Mouse (Mus musculus): ENCODE data around the gene Gm42674. TPM values are rescaled to one million over a fixed set of nuclear protein-coding genes. Genes with fewer than 3 reads are reported as not detected.
A peak's percentile ranks its signal among the peaks of the same experiment; 100 is the strongest.

Gene Gm42674
- polyA plus RNA-seq, 1 experiment from 2014 or later = not detected

DNA sequence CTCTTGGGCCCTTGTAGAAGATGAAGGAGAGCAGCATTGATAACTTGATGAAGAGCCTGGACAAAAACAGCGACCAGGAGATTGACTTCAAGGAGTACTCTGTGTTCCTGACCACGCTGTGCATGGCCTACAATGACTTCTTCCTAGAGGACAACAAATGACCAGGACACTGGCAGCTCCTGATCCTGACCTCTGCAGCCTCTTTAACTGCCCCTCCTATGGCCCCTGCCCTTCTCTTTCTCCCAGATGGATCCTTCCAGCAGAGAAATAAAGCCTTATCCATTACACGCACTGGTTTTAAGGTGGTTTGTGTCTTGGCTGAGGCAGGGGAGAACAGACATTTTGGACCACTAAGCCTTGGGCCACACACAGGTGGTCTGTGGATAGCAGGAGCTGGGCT lies 9.8 kb downstream of the Gm42674 start:
- WGBS = 88% methylated on average over 3 of the region's 3 CpGs
- H3K9me3 ChIP-seq = no peaks in the 10 kb centered on the region
- H3K4me2 ChIP-seq = no peak overlapping the region
- no peak overlapping the region for H3K4me3 ChIP-seq (replicated peaks)
- H3K4me1 ChIP-seq (replicated peaks) = peaks cover 17% of the 10 kb centered on the region
- no peaks in the 10 kb centered on the region for H3K27me3 ChIP-seq
- H3K27ac ChIP-seq = no peak overlapping the region
- no peaks in the 10 kb centered on the region for H3K36me3 ChIP-seq
- ATAC-seq (ENCODE audit: insufficient number of reproducible peaks, insufficient read depth, low FRiP score, low TSS enrichment, low read depth) = no peak
- no peak overlapping the region for H3K9ac ChIP-seq (replicated peaks)

DNA sequence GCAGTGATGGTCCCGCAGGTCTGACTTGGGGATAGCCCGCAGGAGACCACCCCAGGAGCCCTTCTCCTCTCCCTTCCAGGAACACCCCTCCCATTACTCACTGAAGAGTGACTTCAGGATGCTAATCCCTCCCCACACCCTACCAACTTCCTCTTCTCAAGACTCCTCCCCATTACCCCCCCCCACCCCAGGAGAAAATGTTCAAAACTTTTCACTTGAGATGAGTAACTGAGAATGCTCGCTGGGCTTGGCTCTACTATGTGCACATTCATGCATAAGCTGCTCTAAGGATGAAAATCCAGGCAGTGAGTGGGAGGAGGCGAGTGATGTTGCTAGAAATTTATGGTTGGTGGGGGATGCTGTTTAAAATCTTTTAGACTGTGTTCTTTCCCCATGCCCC lies 10.4 kb downstream of the Gm42674 start:
- H3K4me3 ChIP-seq (replicated peaks) = no peak overlapping the region
- ATAC-seq (ENCODE audit: insufficient number of reproducible peaks, insufficient read depth, low FRiP score, low TSS enrichment, low read depth) = no peak

DNA sequence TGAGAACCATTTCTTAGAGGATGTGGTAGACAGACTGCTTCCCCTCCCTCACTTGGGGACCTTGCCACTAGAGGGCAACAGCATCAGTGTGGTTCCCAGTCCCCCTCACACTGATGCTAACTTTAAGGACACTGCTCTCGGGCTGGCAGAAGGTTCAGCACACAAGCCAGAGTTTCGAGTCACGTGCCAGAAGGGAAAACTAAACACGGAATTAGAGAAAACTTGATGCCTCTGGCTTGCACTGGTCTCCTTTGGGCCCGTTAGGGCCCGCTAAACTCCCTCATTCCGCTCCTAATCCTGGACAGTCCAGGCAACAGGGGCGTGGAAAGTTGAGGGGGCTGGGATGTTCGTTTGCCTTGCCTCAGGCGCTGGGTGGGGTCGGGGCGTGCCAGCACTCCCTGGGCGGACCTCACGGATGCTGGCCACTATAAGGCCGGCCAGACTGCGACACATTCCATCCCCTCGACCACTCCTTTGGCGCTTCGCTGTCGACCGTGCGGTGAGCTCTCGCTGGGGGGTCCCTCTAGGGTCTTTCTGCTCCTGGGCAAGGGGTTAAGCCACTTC lies 11.1 kb downstream of the Gm42674 start, which contains the start of gene S100a6:
TSS of gene S100a6 (plus strand) at position 155 of the 564 bp plus-strand sequence.
- ATAC-seq (ENCODE audit: insufficient number of reproducible peaks, insufficient read depth, low FRiP score, low TSS enrichment, low read depth) = peak; percentile 77; the same call in 1 of the 2 replicates
- Histone ChIP-seq H3K4me1 (replicated peaks) (peaks cover 17% of the 10 kb centered on the region), H3K4me2 (peak within 1 kb of the TSS; percentile 78), H3K27ac (no peak within 1 kb of the TSS), H3K27me3 (no peaks in the 10 kb centered on the region), H3K9me3 (0 out of 2 replicates have a peak, but pooled peaks cover 2% of the 10 kb centered on the region), H3K4me3 (replicated peaks) (peak within 1 kb of the TSS; percentile 42), H3K9ac (replicated peaks) (peak within 1 kb of the TSS; percentile 48), H3K36me3 (no peaks in the 10 kb centered on the region)
- under 1% methylated on average over 23 of the region's 23 CpGs for WGBS

More for the DNA sequence above, 10.4 kb downstream of the Gm42674 start:
- Histone ChIP-seq H3K9ac (replicated peaks) (no peak overlapping the region), H3K4me2 (no peak overlapping the region), H3K36me3 (no peaks in the 10 kb centered on the region), H3K27me3 (no peaks in the 10 kb centered on the region), H3K27ac (no peak overlapping the region), H3K4me1 (replicated peaks) (peaks cover 17% of the 10 kb centered on the region), H3K9me3 (no peaks in the 10 kb centered on the region)
- WGBS = 66% methylated on average over 4 of the region's 4 CpGs

DNA sequence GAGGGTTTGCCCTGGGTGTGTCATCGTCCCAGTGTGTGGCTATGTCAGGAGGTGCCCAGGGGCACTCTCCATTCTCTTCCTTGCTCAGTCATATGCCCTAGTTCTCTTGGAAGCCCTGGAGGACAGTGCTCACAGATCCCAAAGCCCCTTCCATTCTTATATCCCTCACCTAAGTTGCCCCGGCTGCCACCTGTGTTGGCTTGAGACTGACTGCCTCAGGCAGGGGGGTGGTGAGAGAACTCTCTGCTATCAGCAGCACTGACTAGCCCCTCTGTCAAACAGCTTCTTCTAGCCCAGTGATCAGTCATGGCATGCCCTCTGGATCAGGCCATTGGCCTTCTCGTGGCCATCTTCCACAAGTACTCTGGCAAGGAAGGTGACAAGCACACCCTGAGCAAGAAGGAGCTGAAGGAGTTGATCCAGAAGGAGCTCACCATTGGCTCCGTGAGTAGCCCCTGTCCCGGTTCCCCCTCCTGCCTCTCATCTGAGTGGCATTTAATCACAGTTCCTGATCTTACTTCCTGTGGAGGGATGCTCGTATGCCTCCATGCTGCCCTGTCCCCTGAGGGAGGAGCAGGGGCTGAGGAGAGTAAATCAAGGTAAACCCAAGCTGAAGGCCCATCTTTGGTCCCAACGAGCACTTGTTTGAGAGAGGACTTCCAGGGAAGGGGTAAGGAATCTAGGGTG lies 11.9 kb downstream of the Gm42674 start:
- Histone ChIP-seq H3K4me3 (replicated peaks) (peak overlapping the region; percentile 42), H3K27me3 (no peaks in the 10 kb centered on the region), H3K9me3 (0 out of 2 replicates have a peak, but pooled peaks cover 2% of the 10 kb centered on the region), H3K9ac (replicated peaks) (no peak overlapping the region), H3K36me3 (no peaks in the 10 kb centered on the region), H3K4me1 (replicated peaks) (peaks cover 17% of the 10 kb centered on the region), H3K4me2 (peak overlapping the region; percentile 78), H3K27ac (no peak overlapping the region)
- ATAC-seq (ENCODE audit: insufficient number of reproducible peaks, insufficient read depth, low FRiP score, low TSS enrichment, low read depth) = no peak; the same call in 1 of the 2 replicates
- 60% methylated on average over 7 of the region's 7 CpGs for WGBS

DNA sequence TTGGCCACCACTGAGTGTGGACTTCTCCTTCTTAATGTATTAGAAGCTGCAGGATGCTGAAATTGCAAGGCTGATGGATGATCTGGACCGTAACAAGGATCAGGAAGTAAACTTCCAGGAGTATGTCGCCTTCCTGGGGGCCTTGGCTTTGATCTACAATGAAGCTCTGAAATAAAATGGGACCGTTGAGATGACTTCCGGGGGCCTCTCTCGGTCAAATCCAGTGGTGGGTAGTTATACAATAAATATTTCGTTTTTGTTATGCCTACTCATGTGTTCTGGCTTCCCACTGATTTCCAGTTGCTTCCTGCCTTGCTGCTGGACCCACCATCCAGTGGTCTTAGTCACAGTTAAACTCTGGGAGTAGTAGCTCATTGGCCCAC lies 12.4 kb downstream of the Gm42674 start:
- Histone ChIP-seq H3K27me3 (no peaks in the 10 kb centered on the region), H3K36me3 (no peaks in the 10 kb centered on the region), H3K4me1 (replicated peaks) (peaks cover 17% of the 10 kb centered on the region), H3K9ac (replicated peaks) (no peak overlapping the region), H3K27ac (no peak overlapping the region), H3K4me2 (no peak overlapping the region), H3K9me3 (0 out of 2 replicates have a peak, but pooled peaks cover 2% of the 10 kb centered on the region), H3K4me3 (replicated peaks) (no peak overlapping the region)
- ATAC-seq (ENCODE audit: insufficient number of reproducible peaks, insufficient read depth, low FRiP score, low TSS enrichment, low read depth) = no peak
- WGBS = 83% methylated on average over 6 of the region's 6 CpGs

DNA sequence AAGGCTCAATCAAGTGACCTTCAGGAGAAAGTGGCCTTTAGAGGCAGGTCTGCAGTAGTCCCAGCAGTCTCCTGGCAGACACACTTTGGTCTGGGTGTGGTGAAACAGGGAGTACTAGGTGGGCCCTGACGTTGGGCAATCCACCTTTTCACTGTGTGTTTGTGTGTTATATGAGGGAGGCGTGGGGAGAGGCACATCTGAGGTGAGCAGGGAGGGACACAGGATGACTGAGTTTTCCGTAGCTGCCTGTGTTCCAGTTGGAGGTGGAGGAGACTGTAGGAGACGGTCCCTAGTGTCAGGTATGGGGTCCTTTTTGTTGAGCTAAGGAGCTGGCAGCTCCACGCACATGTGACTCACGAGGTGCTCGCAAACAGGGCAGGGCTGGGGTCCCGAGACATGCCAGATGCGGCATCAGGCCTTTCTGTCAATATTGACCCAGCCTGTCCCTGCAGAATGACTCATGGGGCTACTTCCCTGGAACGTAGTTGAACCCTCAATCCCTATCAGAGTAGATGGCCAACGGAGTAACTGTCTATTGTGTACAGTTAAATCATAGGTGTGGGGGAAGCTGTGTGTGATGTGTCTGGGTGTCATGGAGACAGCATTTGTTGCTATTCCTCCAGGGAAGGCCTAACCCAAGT lies 13.0 kb downstream of the Gm42674 start:
- no peak overlapping the region for H3K27ac ChIP-seq
- no peak overlapping the region for H3K9ac ChIP-seq (replicated peaks)
- no peak overlapping the region for H3K4me2 ChIP-seq
- WGBS = 74% methylated on average over 11 of the region's 11 CpGs
- ATAC-seq (ENCODE audit: insufficient number of reproducible peaks, insufficient read depth, low FRiP score, low TSS enrichment, low read depth) = no peak
- H3K4me1 ChIP-seq (replicated peaks) = peaks cover 17% of the 10 kb centered on the region
- no peaks in the 10 kb centered on the region for H3K27me3 ChIP-seq
- 0 out of 2 replicates have a peak, but pooled peaks cover 2% of the 10 kb centered on the region for H3K9me3 ChIP-seq
- no peak overlapping the region for H3K4me3 ChIP-seq (replicated peaks)
- H3K36me3 ChIP-seq = no peaks in the 10 kb centered on the region

DNA sequence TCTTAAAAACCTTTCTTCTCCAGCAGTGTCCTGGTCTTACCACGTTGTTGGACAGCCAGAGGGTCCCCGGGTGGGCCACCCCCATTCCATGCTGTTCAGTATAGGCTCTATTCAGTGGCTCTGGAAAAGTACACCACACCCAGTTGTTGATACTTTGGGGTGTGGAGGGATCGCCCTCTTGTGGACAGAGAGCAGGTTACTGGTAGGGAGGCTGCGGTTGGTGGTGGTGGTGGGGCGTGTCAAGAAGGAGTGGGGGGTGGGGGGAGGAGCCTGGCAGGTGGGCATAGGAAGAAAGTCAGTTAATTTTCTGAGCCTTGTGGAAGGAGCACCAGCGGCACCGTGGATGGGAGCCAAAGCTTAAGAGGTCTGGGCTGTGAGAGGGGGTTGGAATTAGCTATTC lies 13.7 kb downstream of the Gm42674 start:
- Histone ChIP-seq H3K27me3 (no peaks in the 10 kb centered on the region), H3K4me2 (no peak overlapping the region), H3K36me3 (no peaks in the 10 kb centered on the region), H3K4me3 (replicated peaks) (no peak overlapping the region), H3K9ac (replicated peaks) (no peak overlapping the region), H3K4me1 (replicated peaks) (peaks cover 16% of the 10 kb centered on the region), H3K27ac (no peak overlapping the region), H3K9me3 (0 out of 2 replicates have a peak, but pooled peaks cover 2% of the 10 kb centered on the region)
- WGBS = 9% methylated on average over 7 of the region's 7 CpGs
- ATAC-seq (ENCODE audit: insufficient number of reproducible peaks, insufficient read depth, low FRiP score, low TSS enrichment, low read depth) = peak; percentile 39

DNA sequence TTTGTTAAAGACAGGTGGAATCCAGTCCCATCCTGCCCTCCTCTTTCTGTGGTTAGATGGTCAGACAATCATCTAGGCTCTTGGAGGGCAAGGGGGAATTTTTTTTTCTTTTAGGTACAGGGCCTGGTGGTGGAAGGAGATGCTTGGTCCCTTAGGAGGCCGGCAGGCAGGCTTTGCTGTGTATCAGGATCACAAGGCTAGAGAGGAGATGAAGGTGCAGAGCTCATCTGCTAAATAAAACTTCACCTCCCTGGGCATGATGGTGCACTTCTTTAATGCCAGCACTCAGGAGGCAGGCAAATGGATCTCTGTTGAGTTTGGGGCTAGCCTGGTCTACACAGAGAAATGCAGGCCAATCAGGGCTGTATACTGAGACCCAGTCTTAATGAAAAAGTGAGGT lies 14.2 kb downstream of the Gm42674 start:
- no peak overlapping the region for H3K4me2 ChIP-seq
- no peaks in the 10 kb centered on the region for H3K27me3 ChIP-seq

DNA sequence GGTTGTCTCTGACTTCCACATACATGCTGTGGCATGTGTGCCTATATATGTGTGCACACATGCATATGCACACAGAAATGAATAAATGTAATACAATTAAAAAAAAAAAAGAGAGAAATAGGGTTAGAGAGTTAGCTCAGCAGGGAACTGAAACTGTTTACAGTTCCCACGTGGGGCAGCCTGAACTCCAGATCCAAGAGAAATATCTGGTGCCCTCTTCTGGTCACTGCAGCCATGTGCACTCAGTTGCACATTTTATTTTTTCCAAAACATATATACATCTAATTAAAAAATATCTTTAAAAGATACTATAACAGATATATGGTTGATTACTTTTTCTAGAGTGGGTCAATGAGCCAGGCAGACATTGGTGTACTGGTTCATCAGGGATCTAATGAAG lies 15.9 kb downstream of the Gm42674 start:
- no peaks in the 10 kb centered on the region for H3K36me3 ChIP-seq
- H3K9me3 ChIP-seq = 0 out of 2 replicates have a peak, but pooled peaks cover 2% of the 10 kb centered on the region
- no peak overlapping the region for H3K4me2 ChIP-seq
- no peak overlapping the region for H3K4me3 ChIP-seq (replicated peaks)
- no peak overlapping the region for H3K9ac ChIP-seq (replicated peaks)
- WGBS = 22% methylated on average over 1 of the region's 1 CpGs
- peaks cover 11% of the 10 kb centered on the region; the same call in 1 of the 2 replicates for H3K4me1 ChIP-seq (replicated peaks)
- H3K27ac ChIP-seq = no peak overlapping the region
- no peaks in the 10 kb centered on the region for H3K27me3 ChIP-seq
- ATAC-seq (ENCODE audit: insufficient number of reproducible peaks, insufficient read depth, low FRiP score, low TSS enrichment, low read depth) = no peak

More for the DNA sequence above, 14.2 kb downstream of the Gm42674 start:
- Histone ChIP-seq H3K4me3 (replicated peaks) (no peak overlapping the region), H3K9me3 (0 out of 2 replicates have a peak, but pooled peaks cover 2% of the 10 kb centered on the region), H3K27ac (no peak overlapping the region), H3K9ac (replicated peaks) (no peak overlapping the region), H3K4me1 (replicated peaks) (peaks cover 11% of the 10 kb centered on the region; the same call in 1 of the 2 replicates), H3K36me3 (no peaks in the 10 kb centered on the region)
- WGBS = 95% methylated on average over 1 of the region's 1 CpGs
- ATAC-seq (ENCODE audit: insufficient number of reproducible peaks, insufficient read depth, low FRiP score, low TSS enrichment, low read depth) = no peak

DNA sequence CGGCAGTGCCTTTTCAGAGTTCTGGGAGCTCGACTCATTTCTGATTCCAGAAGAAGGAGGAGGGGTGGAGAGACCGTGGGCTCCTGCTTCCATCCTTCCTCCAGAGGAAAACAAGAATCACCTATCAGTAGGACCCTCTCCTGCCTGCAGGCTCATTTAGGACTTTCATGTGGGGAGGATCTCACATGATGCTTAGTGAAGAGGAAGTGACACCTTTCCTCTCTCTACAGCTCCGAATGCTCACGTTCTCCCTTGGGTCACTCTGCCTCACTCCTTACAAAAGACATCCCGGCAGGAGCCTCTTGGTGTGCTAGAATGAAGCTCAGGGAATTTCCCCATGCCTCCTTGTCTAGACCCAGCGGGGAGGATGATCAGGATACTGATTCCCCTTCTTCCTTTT lies 19.8 kb downstream of the Gm42674 start:
- Histone ChIP-seq H3K36me3 (no peaks in the 10 kb centered on the region), H3K27me3 (no peaks in the 10 kb centered on the region), H3K9me3 (0 out of 2 replicates have a peak, but pooled peaks cover 2% of the 10 kb centered on the region), H3K4me3 (replicated peaks) (no peak overlapping the region), H3K4me1 (replicated peaks) (peaks cover 11% of the 10 kb centered on the region), H3K4me2 (no peak overlapping the region), H3K9ac (replicated peaks) (no peak overlapping the region), H3K27ac (no peak overlapping the region)
- WGBS = 55% methylated on average over 7 of the region's 7 CpGs
- no peak for ATAC-seq (ENCODE audit: insufficient number of reproducible peaks, insufficient read depth, low FRiP score, low TSS enrichment, low read depth)

DNA sequence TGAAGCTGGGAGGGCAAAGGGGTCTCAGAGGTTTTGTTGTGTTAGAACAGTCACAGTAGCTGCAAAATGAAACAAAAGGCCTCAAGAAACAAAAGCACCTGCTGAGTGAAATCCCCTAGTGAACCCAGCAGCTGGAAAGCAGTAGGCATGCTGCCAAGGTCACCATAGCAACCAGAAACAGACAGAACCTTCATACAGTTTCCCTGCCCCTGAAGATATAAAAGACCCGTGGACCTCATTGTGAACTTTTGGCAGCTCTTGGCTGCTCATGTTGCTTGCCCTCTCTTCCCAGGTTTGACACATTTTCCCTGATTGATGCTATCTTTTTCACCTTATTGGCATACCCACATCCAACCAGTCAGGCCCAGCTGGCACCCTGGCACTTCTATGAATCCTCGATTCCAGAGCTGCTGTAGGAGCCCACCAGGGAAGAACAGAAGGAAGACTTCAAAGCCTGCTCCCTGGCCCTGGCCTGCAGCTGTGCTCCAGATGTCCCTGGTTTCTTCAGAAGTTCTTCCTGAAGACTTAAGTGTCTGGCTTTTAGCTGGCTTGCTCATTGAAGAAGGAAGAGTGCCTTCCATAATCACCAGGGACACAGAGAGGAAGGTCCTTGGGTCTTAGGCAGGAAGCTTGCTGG lies 21.8 kb downstream of the Gm42674 start:
- 6% methylated on average over 2 of the region's 2 CpGs for WGBS
- H3K36me3 ChIP-seq = no peaks in the 10 kb centered on the region
- H3K4me1 ChIP-seq (replicated peaks) = peaks cover 11% of the 10 kb centered on the region
- ATAC-seq (ENCODE audit: insufficient number of reproducible peaks, insufficient read depth, low FRiP score, low TSS enrichment, low read depth) = 0 out of 2 replicates have a peak, but pooled peaks have one; percentile 37
- no peaks in the 10 kb centered on the region for H3K27me3 ChIP-seq
- no peak overlapping the region for H3K4me2 ChIP-seq
- no peak overlapping the region for H3K4me3 ChIP-seq (replicated peaks)
- peak overlapping the region; percentile 3; the same call in 1 of the 2 replicates for H3K27ac ChIP-seq
- H3K9ac ChIP-seq (replicated peaks) = no peak overlapping the region
- H3K9me3 ChIP-seq = no peaks in the 10 kb centered on the region

Measured in limb, embryonic 12.5 days (tissue).